Mouse (Mus musculus) limb, embryonic 11.5 days (tissue): ENCODE measurements at regions not wholly inside any gene's neighbourhood (a gene's known extent, or its start where the extent isn't known, plus 50 kb on each side); places are given as distances from the start of the nearest gene placed in this dataset.

Experiments used
- ATAC-seq: fragments of 200-750 bp; cut with Nextera tagmentation; 2 replicates; pipeline ENCODE4 v1.8.0; 2017; ENCODE audit warnings: low read depth; ENCODE audit not compliant: insufficient number of reproducible peaks, low FRiP score, low TSS enrichment
- DNase-seq: peaks from one replicate; pipeline ENCODE4 v3.0.0-alpha.2; 2015; ENCODE audit warnings: low spot score
- H3K27ac ChIP-seq: fragments of 300-500 bp; sonication (generic); replicated peaks from 2 replicates; pipeline ENCODE4 v1.5.1; 2014; ENCODE audit warnings: low read depth, mild to moderate bottlenecking, low read length
- H3K27me3 ChIP-seq: fragments of 300-500 bp; sonication (generic); 2 replicates; pipeline ENCODE4 v1.6.1; 2014; ENCODE audit warnings: mild to moderate bottlenecking, low read length, mixed read lengths; ENCODE audit not compliant: control insufficient read depth, insufficient read depth
- H3K36me3 ChIP-seq: fragments of 300-500 bp; sonication (generic); 2 replicates; pipeline ENCODE4 v1.6.1; 2014; ENCODE audit warnings: mild to moderate bottlenecking, low read length, moderate library complexity, mixed read lengths; ENCODE audit not compliant: control insufficient read depth, insufficient read depth
- H3K4me1 ChIP-seq: fragments of 300-500 bp; sonication (generic); 2 replicates; pipeline ENCODE4 v1.6.1; 2014; ENCODE audit warnings: low read length, mixed read lengths; ENCODE audit not compliant: control insufficient read depth, insufficient read depth
- H3K4me2 ChIP-seq: fragments of 300-500 bp; sonication (generic); 2 replicates; pipeline ENCODE4 v1.6.1; 2014; ENCODE audit warnings: low read depth, mild to moderate bottlenecking, moderate library complexity; ENCODE audit not compliant: severe bottlenecking
- H3K4me3 ChIP-seq: fragments of 300-500 bp; sonication (generic); 2 replicates; pipeline ENCODE4 v1.5.1; 2014; ENCODE audit warnings: low read depth, low read length
- H3K9ac ChIP-seq: fragments of 300-500 bp; sonication (generic); 2 replicates; pipeline ENCODE4 v1.6.1; 2014; ENCODE audit warnings: mild to moderate bottlenecking, low read length
- H3K9me3 ChIP-seq: fragments of 300-500 bp; sonication (generic); 2 replicates; pipeline ENCODE4 v1.6.1; 2016; ENCODE audit warnings: low read length; ENCODE audit not compliant: control insufficient read depth
- WGBS: fragments of 180-500 bp; shearing (Covaris S2); extraction: QIAGEN DNeasy Blood & Tissue Kit; methylation state at CpG from one replicate; pipeline ENCODE4 v1.1.7; 2014; 5-methylcytosine and 5-hydroxymethylcytosine counted together

DNA sequence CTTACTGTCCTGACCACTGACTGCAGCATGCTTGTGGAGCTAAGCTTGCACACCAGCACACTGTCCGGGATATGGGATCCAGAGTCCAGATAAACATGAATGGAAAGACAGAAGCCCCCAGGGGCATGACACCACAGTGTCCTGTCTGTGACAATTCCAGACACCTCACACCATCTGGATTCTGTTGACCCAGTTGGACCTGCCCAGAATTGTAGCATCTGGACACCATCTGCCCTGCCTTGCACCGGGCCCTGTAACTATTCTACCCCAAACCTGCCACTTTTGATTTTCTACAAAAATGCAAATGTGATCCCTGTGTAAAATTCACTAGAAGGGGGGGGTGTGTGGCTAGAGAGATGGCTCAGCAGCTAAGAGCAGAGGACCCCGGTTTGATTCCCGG, 114.5 kb upstream of the Hs6st1 start:
- no peak overlapping the region for H3K4me2 ChIP-seq
- H3K9me3 ChIP-seq = no peaks in the 10 kb centered on the region
- ATAC-seq (peak; percentile 51; the same call in 1 of the 2 replicates), DNase-seq (peak; percentile 49)
- no peak overlapping the region for H3K27ac ChIP-seq
- whole genome bisulfite sequencing = 44% methylated on average over 4 of the region's 4 CpGs
- no peak overlapping the region for H3K4me3 ChIP-seq
- H3K9ac ChIP-seq = no peak overlapping the region
- no peaks in the 10 kb centered on the region for H3K36me3 ChIP-seq
- no peaks in the 10 kb centered on the region for H3K4me1 ChIP-seq
- no peaks in the 10 kb centered on the region for H3K27me3 ChIP-seq

GRCm38 (mm10) chr1:35957425-35958372, 110.5 kb upstream of the Hs6st1 start:
- H3K4me2 ChIP-seq = no peak overlapping the region
- H3K9ac ChIP-seq = no peak overlapping the region
- no peak overlapping the region for H3K27ac ChIP-seq
- no peaks in the 10 kb centered on the region for H3K36me3 ChIP-seq
- no peaks in the 10 kb centered on the region for H3K9me3 ChIP-seq
- ATAC-seq (no peak), DNase-seq (no peak)
- H3K4me1 ChIP-seq = no peaks in the 10 kb centered on the region
- 82% methylated on average over 8 of the region's 8 CpGs for WGBS
- H3K27me3 ChIP-seq = no peaks in the 10 kb centered on the region
- no peak overlapping the region for H3K4me3 ChIP-seq

DNA sequence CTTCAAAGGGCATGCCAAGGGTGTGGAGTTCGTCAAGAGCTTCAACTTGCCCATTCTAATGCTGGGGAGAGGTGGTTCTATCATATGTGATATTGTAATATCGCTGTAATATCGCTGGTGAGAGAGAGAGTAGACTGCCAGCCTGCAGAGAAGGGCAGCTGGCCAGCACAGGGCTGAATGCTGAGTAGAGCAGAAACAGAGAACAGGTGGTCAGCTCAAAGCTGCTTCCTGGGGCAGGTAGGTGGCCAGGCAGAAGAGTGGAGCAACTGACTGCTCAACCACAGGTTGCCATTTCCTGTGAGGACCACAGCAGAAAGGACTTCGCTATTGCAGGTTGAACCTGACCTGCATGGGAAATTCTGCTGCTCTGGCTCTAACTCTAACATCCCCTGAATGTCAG, 108.5 kb upstream of the Hs6st1 start:
- Histone ChIP-seq H3K4me1 (no peaks in the 10 kb centered on the region), H3K27me3 (no peaks in the 10 kb centered on the region), H3K27ac (no peak overlapping the region), H3K36me3 (no peaks in the 10 kb centered on the region), H3K4me2 (no peak overlapping the region), H3K4me3 (no peak overlapping the region), H3K9ac (no peak overlapping the region), H3K9me3 (no peaks in the 10 kb centered on the region)
- WGBS = 88% methylated on average over 4 of the region's 4 CpGs
- no peak for ATAC-seq
- no peak for DNase-seq

DNA sequence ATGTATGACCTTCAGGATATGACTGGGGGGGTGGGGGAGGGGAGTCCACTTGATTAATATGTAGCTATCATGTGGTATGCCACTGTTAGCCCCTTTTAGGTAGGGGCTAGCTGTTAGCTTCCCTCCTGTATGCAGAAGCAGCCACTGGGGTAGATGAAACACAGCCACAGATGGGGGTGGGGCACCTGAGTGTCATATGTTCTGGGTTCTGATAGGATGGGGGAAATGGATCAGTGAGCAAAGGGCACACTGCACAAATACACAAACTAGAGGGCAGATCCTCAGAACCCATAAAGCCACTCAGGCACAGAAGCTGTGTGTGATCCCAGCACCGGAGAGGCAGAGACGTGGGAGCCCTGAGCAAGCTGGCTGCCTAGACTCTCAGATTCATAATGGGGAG, 107.4 kb upstream of the Hs6st1 start:
- no peak overlapping the region for H3K9ac ChIP-seq
- no peaks in the 10 kb centered on the region for H3K4me1 ChIP-seq
- no peak for DNase-seq
- H3K27me3 ChIP-seq = no peaks in the 10 kb centered on the region
- H3K4me2 ChIP-seq = no peak overlapping the region
- no peaks in the 10 kb centered on the region for H3K9me3 ChIP-seq
- ATAC-seq = no peak
- no peaks in the 10 kb centered on the region for H3K36me3 ChIP-seq
- H3K27ac ChIP-seq = no peak overlapping the region
- WGBS = 94% methylated on average over 2 of the region's 2 CpGs
- H3K4me3 ChIP-seq = no peak overlapping the region

GRCm38 (mm10) chr1:35961923-35962322, 106.3 kb upstream of the Hs6st1 start:
- DNase-seq (no peak), ATAC-seq (no peak)
- Histone ChIP-seq H3K9ac (no peak overlapping the region), H3K9me3 (no peaks in the 10 kb centered on the region), H3K4me1 (no peaks in the 10 kb centered on the region), H3K27me3 (no peaks in the 10 kb centered on the region), H3K4me2 (no peak overlapping the region), H3K27ac (no peak overlapping the region), H3K4me3 (no peak overlapping the region), H3K36me3 (no peaks in the 10 kb centered on the region)
- 84% methylated on average over 6 of the region's 6 CpGs for whole genome bisulfite sequencing

DNA sequence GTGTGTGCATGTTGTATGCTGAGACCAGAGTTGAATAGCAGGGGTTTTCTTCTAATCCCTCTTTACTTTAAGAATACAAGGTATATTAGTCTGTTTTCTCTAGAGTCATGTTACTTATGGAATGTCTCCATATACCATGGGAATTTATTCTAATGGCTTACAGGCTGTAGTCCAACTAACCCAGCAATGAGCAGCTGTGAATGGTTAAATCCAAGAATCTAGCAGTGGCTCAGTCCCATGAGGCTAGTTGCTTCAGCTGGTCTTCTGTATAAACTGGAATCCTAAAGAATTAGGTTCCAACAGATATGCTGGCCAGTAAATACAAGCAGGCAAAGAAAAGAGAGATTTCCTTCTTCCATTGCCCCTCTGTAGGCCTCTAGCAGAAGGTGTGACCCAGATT, 99.7 kb upstream of the Hs6st1 start:
- no peaks in the 10 kb centered on the region for H3K36me3 ChIP-seq
- H3K27me3 ChIP-seq = no peaks in the 10 kb centered on the region
- peaks cover 5% of the 10 kb centered on the region; the same call in 1 of the 2 replicates for H3K4me1 ChIP-seq
- H3K4me3 ChIP-seq = no peak overlapping the region
- no peak overlapping the region for H3K9ac ChIP-seq
- H3K4me2 ChIP-seq = no peak overlapping the region
- no peaks in the 10 kb centered on the region for H3K9me3 ChIP-seq
- H3K27ac ChIP-seq = no peak overlapping the region; the same call in 1 of the 2 replicates
- DNase-seq (no peak), ATAC-seq (no peak)

DNA sequence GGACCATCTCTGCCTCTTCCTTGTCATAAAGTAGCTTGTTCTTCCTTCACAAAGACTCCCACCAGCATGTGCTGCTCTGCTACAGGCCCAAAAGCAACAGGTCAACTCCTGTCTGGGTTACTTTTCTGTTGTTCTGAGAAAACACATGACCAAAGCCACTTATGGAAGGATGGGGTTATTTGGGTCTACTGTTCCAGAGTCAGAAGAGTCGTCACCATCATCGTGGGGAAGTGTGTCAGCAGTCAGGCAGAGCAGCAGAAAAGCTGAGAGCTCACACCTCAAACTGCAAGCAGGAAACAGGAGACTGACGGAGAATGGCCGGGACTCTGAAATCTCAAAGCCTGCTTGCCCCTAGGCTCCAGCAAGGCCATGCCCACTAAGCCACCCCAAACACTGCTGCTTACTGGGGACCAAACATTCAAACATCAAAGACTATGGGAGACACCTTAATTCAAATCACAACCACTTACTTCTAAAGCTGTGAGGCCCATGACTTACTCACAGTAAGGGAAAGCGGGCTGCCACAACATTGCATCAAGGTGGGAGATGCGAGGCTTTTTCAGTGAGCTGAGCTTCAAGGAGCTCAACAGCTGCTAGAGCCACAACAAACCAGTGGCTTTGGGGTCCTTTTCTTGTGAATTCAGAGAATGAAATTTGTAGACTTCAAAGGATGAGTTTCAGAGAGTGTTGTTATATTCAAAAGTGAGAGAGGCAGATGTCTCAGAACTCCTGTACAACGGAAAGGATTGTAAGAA, 96.6 kb upstream of the Hs6st1 start:
- H3K27ac ChIP-seq = no peak overlapping the region; the same call in 1 of the 2 replicates

GRCm38 (mm10) chr1:35972190-35972584, 96.0 kb upstream of the Hs6st1 start:
- Histone ChIP-seq H3K4me1 (peaks cover 10% of the 10 kb centered on the region; the same call in 1 of the 2 replicates), H3K9ac (no peak overlapping the region), H3K4me3 (no peak overlapping the region), H3K27me3 (no peaks in the 10 kb centered on the region), H3K9me3 (no peaks in the 10 kb centered on the region), H3K4me2 (no peak overlapping the region), H3K36me3 (no peaks in the 10 kb centered on the region), H3K27ac (no peak overlapping the region)
- DNase-seq (no peak), ATAC-seq (no peak)
- 37% methylated on average over 5 of the region's 5 CpGs for WGBS

More for the DNA sequence above, 96.6 kb upstream of the Hs6st1 start:
- Histone ChIP-seq H3K36me3 (no peaks in the 10 kb centered on the region), H3K9ac (no peak overlapping the region), H3K4me3 (no peak overlapping the region), H3K4me1 (peaks cover 10% of the 10 kb centered on the region; the same call in 1 of the 2 replicates), H3K4me2 (no peak overlapping the region), H3K9me3 (no peaks in the 10 kb centered on the region), H3K27me3 (no peaks in the 10 kb centered on the region)
- WGBS = 48% methylated on average over 7 of the region's 7 CpGs
- no peak for DNase-seq
- ATAC-seq = no peak
